Mouse (Mus musculus) hindbrain, postnatal 0 days (tissue): Measurements from ENCODE around the gene Atp6v0e. TPM values are rescaled to one million over a fixed set of nuclear protein-coding genes. Genes with fewer than 3 reads are reported as not detected.

Experiments
- ATAC-seq: fragments of 200-750 bp; cut with Nextera tagmentation; 2 replicates; pipeline ENCODE4 v1.8.0; 2017; ENCODE audit warnings: mild to moderate bottlenecking, moderate TSS enrichment, moderate library complexity
- DNase-seq: peaks from one replicate; pipeline ENCODE4 v3.0.0-alpha.2; 2015; ENCODE audit warnings: low spot score
- H3K27ac ChIP-seq: fragments of 300-500 bp; sonication (generic); 2 replicates; pipeline ENCODE4 v1.5.1; 2014; ENCODE audit warnings: mild to moderate bottlenecking
- H3K27me3 ChIP-seq: fragments of 300-500 bp; sonication (generic); 2 replicates; pipeline ENCODE4 v1.6.1; 2014; ENCODE audit warnings: low read length, mixed read lengths; ENCODE audit not compliant: insufficient read depth
- H3K36me3 ChIP-seq: fragments of 300-500 bp; sonication (generic); 2 replicates; pipeline ENCODE4 v1.6.1; 2014; ENCODE audit warnings: low read length, mixed read lengths; ENCODE audit not compliant: insufficient read depth
- H3K4me1 ChIP-seq: fragments of 300-500 bp; sonication (generic); 2 replicates; pipeline ENCODE4 v1.6.1; 2014; ENCODE audit warnings: antibody characterized with exemption, low read length, mixed read lengths; ENCODE audit not compliant: insufficient read depth
- H3K4me2 ChIP-seq: fragments of 300-500 bp; sonication (generic); 2 replicates; pipeline ENCODE4 v1.6.1; 2014; ENCODE audit warnings: low read depth, mild to moderate bottlenecking, low read length, moderate library complexity, mixed read lengths
- H3K4me3 ChIP-seq: fragments of 300-500 bp; sonication (generic); 2 replicates; pipeline ENCODE4 v1.5.1; 2014; ENCODE audit warnings: low read length
- H3K9ac ChIP-seq: fragments of 300-500 bp; sonication (generic); replicated peaks from 2 replicates; pipeline ENCODE4 v1.6.1; 2014; ENCODE audit warnings: mild to moderate bottlenecking, low read length, moderate library complexity, mixed read lengths
- H3K9me3 ChIP-seq: fragments of 300-500 bp; sonication (generic); 2 replicates; pipeline ENCODE4 v1.6.1; 2016; ENCODE audit warnings: low read length, mixed read lengths
- CTCF ChIP-seq: IDR thresholded peaks from 2 replicates; pipeline ENCODE4 v1.5.1; 2016; ENCODE audit warnings: antibody characterized with exemption, control low read depth, low read depth
- WGBS: fragments of 180-500 bp; shearing (Covaris S2); extraction: QIAGEN DNeasy Blood & Tissue Kit; methylation state at CpG from one replicate; pipeline ENCODE4 v1.1.7; 2014; 5-methylcytosine and 5-hydroxymethylcytosine counted together
- polyA plus RNA-seq: library from polyadenylated mRNA; unstranded; fragments of >200 nt; fragmentation: Nextera tagmentation; extraction: Ambion mirVana; gene quantifications from 2 replicates; pipeline ENCODE4 v1.2.1, GENCODE M21; 2015
- total RNA-seq: library from RNA; depleted of rRNA; stranded (reverse); fragments of >200 nt; gene quantifications from 2 replicates; pipeline ENCODE4 v1.2.3, GENCODE M21; 2014

The Atp6v0e gene
- total and polyA plus RNA-seq, 2 experiments from 2014 or later, result 98.2 to 121 TPM

DNA sequence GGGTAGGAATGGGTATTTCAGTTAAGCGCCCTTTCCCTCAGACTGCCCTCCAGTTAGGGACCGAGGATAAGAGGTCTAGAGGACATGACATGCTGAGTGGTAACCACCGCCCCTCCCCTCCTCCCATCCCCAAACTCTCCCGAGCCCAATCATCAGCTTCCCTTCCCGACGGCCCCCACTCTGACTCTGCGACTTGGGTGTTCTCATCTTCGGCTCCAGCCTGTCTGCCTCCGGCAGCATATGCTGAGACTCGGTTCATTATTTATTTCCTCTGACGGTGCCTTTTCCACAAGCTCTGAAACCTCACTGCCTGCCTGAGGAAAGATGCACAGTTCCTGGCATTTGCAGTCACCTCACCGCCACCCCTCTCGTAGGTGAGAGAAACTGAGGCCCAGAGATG, 15.7 kb upstream of the Atp6v0e start:
- ATAC-seq (no peak), DNase-seq (no peak)
- Histone ChIP-seq H3K36me3 (peaks cover 40% of the 10 kb centered on the region), H3K4me1 (no peaks in the 10 kb centered on the region), H3K27ac (no peak overlapping the region), H3K4me2 (no peak overlapping the region), H3K9me3 (no peaks in the 10 kb centered on the region), H3K9ac (no peak overlapping the region), H3K4me3 (no peak overlapping the region), H3K27me3 (no peaks in the 10 kb centered on the region)
- 77% methylated on average over 13 of the region's 13 CpGs for WGBS
- no peak for TF ChIP-seq CTCF

DNA sequence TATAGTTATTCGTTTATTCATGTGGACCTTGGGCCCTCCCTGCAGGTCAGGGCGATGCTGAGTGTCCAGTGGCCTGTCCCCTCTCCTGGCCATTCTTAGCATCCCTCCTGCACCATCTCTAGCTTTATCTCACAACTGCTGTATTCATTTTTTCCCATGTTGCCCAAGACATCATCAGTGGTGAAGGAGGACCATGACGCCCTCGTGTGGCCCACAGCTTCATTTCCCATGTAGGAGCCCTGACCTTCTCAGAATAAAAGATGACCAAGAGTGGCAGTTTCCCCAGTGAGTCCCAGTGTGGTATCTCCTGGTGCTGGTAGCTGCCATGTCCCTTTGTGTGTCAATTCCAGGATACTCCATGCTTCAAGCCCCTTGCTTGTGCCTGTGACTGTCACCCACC, 13.5 kb upstream of the Atp6v0e start:
- no peak overlapping the region for H3K27ac ChIP-seq
- TF ChIP-seq CTCF, result peak; percentile 41
- no peaks in the 10 kb centered on the region for H3K9me3 ChIP-seq
- peaks cover 31% of the 10 kb centered on the region for H3K36me3 ChIP-seq
- no peak overlapping the region for H3K4me2 ChIP-seq
- WGBS, result 92% methylated on average over 4 of the region's 4 CpGs
- no peaks in the 10 kb centered on the region for H3K27me3 ChIP-seq
- no peak overlapping the region for H3K9ac ChIP-seq
- H3K4me1 ChIP-seq, result no peaks in the 10 kb centered on the region
- ATAC-seq (no peak), DNase-seq (no peak)
- H3K4me3 ChIP-seq, result no peak overlapping the region

- H3K36me3 ChIP-seq, result peaks cover 38% of the 10 kb centered on the region
- 68% methylated on average over 14 of the region's 14 CpGs for WGBS
- peak; percentile 53 for TF ChIP-seq CTCF
- H3K9ac ChIP-seq, result 0 out of 2 replicates have a peak overlapping the region, but pooled peaks have one; percentile 30
- H3K9me3 ChIP-seq, result no peaks in the 10 kb centered on the region
- peak; percentile 55; the same call in 1 of the 2 replicates for ATAC-seq
- no peak overlapping the region for H3K4me2 ChIP-seq
- no peak overlapping the region for H3K4me3 ChIP-seq
- H3K27me3 ChIP-seq, result no peaks in the 10 kb centered on the region
- DNase-seq, result peak; percentile 36
- peak overlapping the region; percentile 56; the same call in 1 of the 2 replicates for H3K27ac ChIP-seq
- H3K4me1 ChIP-seq, result no peaks in the 10 kb centered on the region
These were observed 12.3 kb upstream of the Atp6v0e start for GRCm38 (mm10) chr17:26650451-26651363.

DNA sequence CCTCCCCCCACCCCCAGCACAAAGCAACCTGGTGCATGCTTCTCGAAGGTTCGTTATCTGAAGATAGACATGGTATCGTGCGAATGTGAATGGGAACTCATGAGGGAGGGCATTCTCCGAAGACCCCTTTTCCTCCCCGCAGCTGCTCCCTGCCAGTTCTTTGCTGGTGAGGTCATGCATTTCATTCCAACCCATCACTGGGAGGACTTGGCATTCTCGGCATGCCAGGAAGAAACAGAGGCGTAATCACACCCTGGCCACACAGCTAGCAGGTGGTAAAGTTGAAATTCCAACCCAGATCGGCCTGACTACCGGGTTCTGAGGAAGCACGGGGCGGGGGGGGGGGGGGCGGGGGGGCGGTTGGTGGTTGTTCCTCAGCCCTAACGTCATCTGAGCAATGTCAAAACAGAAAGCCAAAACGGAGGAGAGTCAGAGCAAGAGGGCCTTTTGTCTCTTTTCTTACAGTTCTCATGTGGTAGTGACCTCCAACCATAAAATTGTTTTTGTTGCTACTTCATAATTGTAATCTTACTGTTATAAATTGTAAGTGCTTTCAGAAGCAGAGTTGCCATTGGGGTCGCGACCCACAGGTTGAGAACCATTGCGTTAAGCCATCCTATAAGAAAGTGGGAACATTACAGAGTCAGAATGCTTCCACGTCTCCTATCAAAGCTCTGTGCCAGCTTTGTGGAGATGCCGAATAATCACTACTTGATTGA, 4.0 kb upstream of the Atp6v0e start:
- Histone ChIP-seq H3K9me3 (no peaks in the 10 kb centered on the region), H3K9ac (no peak overlapping the region), H3K36me3 (peaks cover 16% of the 10 kb centered on the region), H3K4me3 (no peak overlapping the region), H3K27ac (no peak overlapping the region), H3K4me2 (no peak overlapping the region), H3K4me1 (peaks cover 9% of the 10 kb centered on the region; the same call in 1 of the 2 replicates), H3K27me3 (no peaks in the 10 kb centered on the region)
- ATAC-seq (no peak), DNase-seq (no peak)
- TF ChIP-seq CTCF, result no peak
- 25% methylated on average over 21 of the region's 21 CpGs for WGBS

DNA sequence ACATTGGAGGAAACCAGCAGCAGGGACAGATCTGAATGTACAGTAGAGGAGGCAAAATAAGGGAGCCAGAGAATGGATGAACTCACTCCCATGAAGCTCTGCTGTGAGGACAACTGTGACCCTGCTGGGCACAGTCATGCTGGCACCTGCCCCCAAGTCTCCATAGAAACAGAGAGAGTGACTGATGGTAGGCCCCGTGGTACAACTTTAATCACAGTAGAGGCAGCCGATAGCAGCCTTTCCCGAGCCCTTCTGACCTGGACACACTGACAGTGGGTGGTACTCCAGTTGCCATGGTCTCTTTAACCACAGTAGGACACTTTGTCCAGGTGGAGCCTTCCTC, 3.5 kb upstream of the Atp6v0e start:
- no peak overlapping the region for H3K4me3 ChIP-seq
- H3K27me3 ChIP-seq, result no peaks in the 10 kb centered on the region
- H3K9me3 ChIP-seq, result no peaks in the 10 kb centered on the region
- no peak overlapping the region for H3K9ac ChIP-seq
- DNase-seq (no peak), ATAC-seq (no peak)
- H3K4me2 ChIP-seq, result no peak overlapping the region
- TF ChIP-seq CTCF, result no peak
- peaks cover 9% of the 10 kb centered on the region; the same call in 1 of the 2 replicates for H3K4me1 ChIP-seq
- no peak overlapping the region for H3K27ac ChIP-seq
- 32% methylated on average over 3 of the region's 3 CpGs for WGBS
- H3K36me3 ChIP-seq, result peaks cover 16% of the 10 kb centered on the region

GRCm38 (mm10) chr17:26660192-26660912, 2.7 kb upstream of the Atp6v0e start:
- peak; percentile 64 for ATAC-seq
- Histone ChIP-seq H3K27me3 (no peaks in the 10 kb centered on the region), H3K4me3 (no peak overlapping the region), H3K9ac (0 out of 2 replicates have a peak overlapping the region, but pooled peaks have one; percentile 25), H3K36me3 (peaks cover 9% of the 10 kb centered on the region), H3K9me3 (no peaks in the 10 kb centered on the region), H3K4me2 (peak overlapping the region; percentile 44), H3K27ac (no peak overlapping the region), H3K4me1 (peaks cover 9% of the 10 kb centered on the region; the same call in 1 of the 2 replicates)
- 27% methylated on average over 20 of the region's 21 CpGs for WGBS
- peak; percentile 90 for DNase-seq
- TF ChIP-seq CTCF, result peak; percentile 82
